Mouse (Mus musculus) limb, embryonic 12.5 days (tissue): ENCODE measurements around the gene Nup133. TPM values are rescaled to one million over a fixed set of nuclear protein-coding genes. Genes with fewer than 3 reads are reported as not detected.

Experiments
- ATAC-seq: fragments of 200-750 bp; cut with Nextera tagmentation; 2 replicates; pipeline ENCODE4 v1.8.0; 2017; ENCODE audit warnings: low read depth, moderate TSS enrichment; ENCODE audit not compliant: insufficient number of reproducible peaks, insufficient read depth, low FRiP score, low TSS enrichment
- H3K27ac ChIP-seq: fragments of 300-500 bp; sonication (generic); 2 replicates; pipeline ENCODE4 v1.5.1; 2016; ENCODE audit warnings: mild to moderate bottlenecking, moderate library complexity
- H3K27me3 ChIP-seq: fragments of 300-500 bp; sonication (generic); 2 replicates; pipeline ENCODE4 v1.6.1; 2016; ENCODE audit warnings: mild to moderate bottlenecking, moderate library complexity
- H3K36me3 ChIP-seq: fragments of 300-500 bp; sonication (generic); 2 replicates; pipeline ENCODE4 v1.6.1; 2016; ENCODE audit warnings: mild to moderate bottlenecking, moderate library complexity
- H3K4me1 ChIP-seq: fragments of 300-500 bp; sonication (generic); replicated peaks from 2 replicates; pipeline ENCODE4 v1.6.1; 2016
- H3K4me2 ChIP-seq: fragments of 300-500 bp; sonication (generic); 2 replicates; pipeline ENCODE4 v1.6.1; 2016; ENCODE audit warnings: mild to moderate bottlenecking, moderate library complexity
- H3K4me3 ChIP-seq: fragments of 300-500 bp; sonication (generic); replicated peaks from 2 replicates; pipeline ENCODE4 v1.5.1; 2016; ENCODE audit warnings: mild to moderate bottlenecking
- H3K9ac ChIP-seq: fragments of 300-500 bp; sonication (generic); replicated peaks from 2 replicates; pipeline ENCODE4 v1.6.1; 2016; ENCODE audit warnings: mild to moderate bottlenecking, moderate library complexity
- H3K9me3 ChIP-seq: fragments of 300-500 bp; sonication (generic); 2 replicates; pipeline ENCODE4 v1.6.1; 2016; ENCODE audit warnings: mild to moderate bottlenecking, moderate library complexity
- WGBS: fragments of 180-500 bp; shearing (Covaris S2); methylation state at CpG from one replicate; pipeline ENCODE4 v1.1.7; 2016; 5-methylcytosine and 5-hydroxymethylcytosine counted together
- polyA plus RNA-seq: library from polyadenylated mRNA; unstranded; fragments of >200 nt; fragmentation: Nextera tagmentation; extraction: Ambion mirVana; gene quantifications from 2 replicates; pipeline ENCODE4 v1.2.1, GENCODE M21; 2016

The Nup133 gene
- polyA plus RNA-seq, 1 experiment from 2014 or later, result 56.4 TPM

- H3K27ac ChIP-seq, result no peak overlapping the region
- no peak for ATAC-seq
- WGBS, result 87% methylated on average over 4 of the region's 4 CpGs
- H3K9me3 ChIP-seq, result no peaks in the 10 kb centered on the region
- H3K4me1 ChIP-seq, result peaks cover 18% of the 10 kb centered on the region
- H3K4me2 ChIP-seq, result no peak overlapping the region
- H3K9ac ChIP-seq, result no peak overlapping the region
- no peak overlapping the region for H3K4me3 ChIP-seq
- H3K27me3 ChIP-seq, result peaks cover 60% of the 10 kb centered on the region
- no peaks in the 10 kb centered on the region for H3K36me3 ChIP-seq
Observed at GRCm38 (mm10) chr8:123887163-123887562, 61.9 kb downstream of the Nup133 start.

- no peak overlapping the region for H3K9ac ChIP-seq
Observed at GRCm38 (mm10) chr8:123884721-123885565, 64.1 kb downstream of the Nup133 start.

DNA sequence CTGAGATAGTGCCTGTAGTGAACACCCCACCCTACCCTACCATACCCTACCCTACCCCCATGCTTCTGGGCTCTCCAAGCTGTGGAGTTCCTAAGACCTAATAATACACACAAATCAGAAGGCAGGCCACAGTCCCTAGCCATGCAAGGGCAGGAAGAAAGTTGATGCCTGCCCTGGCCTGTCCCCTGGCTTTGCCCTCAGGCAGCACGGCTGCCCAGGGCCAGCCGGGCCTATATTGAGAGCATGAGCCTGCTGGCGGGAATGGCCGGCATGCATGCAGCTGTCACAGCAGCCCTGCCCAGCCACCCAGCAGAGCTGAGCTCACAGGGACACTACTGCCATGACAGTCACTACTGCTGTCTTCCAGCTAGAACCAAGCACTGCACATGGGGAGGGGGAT lies 66.0 kb downstream of the Nup133 start:
- Histone ChIP-seq H3K4me1 (0 out of 2 replicates have a peak, but pooled peaks cover 11% of the 10 kb centered on the region), H3K27me3 (peaks cover 38% of the 10 kb centered on the region), H3K4me2 (no peak overlapping the region), H3K27ac (no peak overlapping the region), H3K36me3 (no peaks in the 10 kb centered on the region), H3K4me3 (no peak overlapping the region), H3K9me3 (no peaks in the 10 kb centered on the region), H3K9ac (no peak overlapping the region)
- WGBS, result 77% methylated on average over 4 of the region's 4 CpGs
- no peak for ATAC-seq

More at GRCm38 (mm10) chr8:123884721-123885565, 64.1 kb downstream of the Nup133 start:
- Histone ChIP-seq H3K4me1 (0 out of 2 replicates have a peak, but pooled peaks cover 11% of the 10 kb centered on the region), H3K9me3 (no peaks in the 10 kb centered on the region), H3K4me2 (peak overlapping the region; percentile 19), H3K27me3 (peaks cover 38% of the 10 kb centered on the region), H3K27ac (no peak overlapping the region), H3K4me3 (no peak overlapping the region), H3K36me3 (no peaks in the 10 kb centered on the region)
- no peak for ATAC-seq
- 3% methylated on average over 13 of the region's 14 CpGs for WGBS

DNA sequence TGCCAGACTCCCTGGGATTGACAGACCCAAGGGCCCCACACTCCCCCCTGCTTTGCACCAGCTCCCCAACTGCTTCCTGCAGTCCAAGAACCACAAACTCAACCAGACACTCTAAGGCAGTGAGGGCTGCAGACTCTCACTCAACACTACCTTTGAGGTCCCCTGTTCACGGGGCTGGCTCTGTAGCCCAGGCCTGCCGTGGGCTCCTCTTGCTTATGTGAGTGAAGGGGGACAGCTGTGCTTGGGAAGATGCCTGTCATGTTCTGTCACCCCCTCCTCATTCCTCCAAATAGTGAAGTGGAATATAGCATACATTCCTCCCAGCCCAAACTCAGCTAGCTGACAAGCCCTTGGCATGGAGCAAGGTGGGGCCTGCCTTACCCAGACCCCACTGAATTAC lies 66.7 kb downstream of the Nup133 start:
- no peak overlapping the region for H3K27ac ChIP-seq
- H3K4me2 ChIP-seq, result no peak overlapping the region
- no peaks in the 10 kb centered on the region for H3K9me3 ChIP-seq
- ATAC-seq, result no peak
- no peaks in the 10 kb centered on the region for H3K36me3 ChIP-seq
- H3K27me3 ChIP-seq, result peaks cover 38% of the 10 kb centered on the region
- no peak overlapping the region for H3K9ac ChIP-seq
- H3K4me3 ChIP-seq, result no peak overlapping the region
- 79% methylated on average over 2 of the region's 2 CpGs for WGBS
- H3K4me1 ChIP-seq, result 0 out of 2 replicates have a peak, but pooled peaks cover 11% of the 10 kb centered on the region

DNA sequence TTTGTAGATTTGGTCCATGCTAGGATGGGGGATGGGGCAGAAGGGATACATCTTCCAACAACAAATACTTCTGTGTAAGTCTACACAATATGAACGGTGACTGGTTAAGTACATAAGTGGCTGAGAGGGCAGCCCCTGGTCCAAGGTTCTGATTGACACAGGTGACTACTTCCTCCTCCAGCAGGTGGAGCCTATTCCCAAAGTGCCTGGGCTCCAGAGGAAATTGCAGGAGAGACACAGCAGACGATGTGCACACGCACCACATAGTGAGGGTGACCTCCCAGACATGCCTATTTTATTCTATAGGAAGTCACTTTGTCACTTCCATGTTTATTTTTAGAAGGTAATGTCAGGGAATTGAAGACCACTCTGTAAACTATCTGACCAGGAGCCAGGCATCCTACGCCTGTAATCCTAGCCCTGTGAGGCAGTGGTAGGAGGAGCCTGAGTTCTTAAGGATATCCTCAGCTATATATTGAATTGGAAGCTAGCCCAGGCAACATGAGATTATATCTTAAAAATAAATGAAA lies 68.2 kb downstream of the Nup133 start:
- no peak for ATAC-seq
- Histone ChIP-seq H3K9ac (no peak overlapping the region), H3K4me1 (0 out of 2 replicates have a peak, but pooled peaks cover 11% of the 10 kb centered on the region), H3K27ac (no peak overlapping the region), H3K9me3 (no peaks in the 10 kb centered on the region), H3K4me2 (no peak overlapping the region), H3K4me3 (no peak overlapping the region), H3K27me3 (peaks cover 28% of the 10 kb centered on the region), H3K36me3 (no peaks in the 10 kb centered on the region)
- WGBS, result 47% methylated on average over 4 of the region's 4 CpGs

DNA sequence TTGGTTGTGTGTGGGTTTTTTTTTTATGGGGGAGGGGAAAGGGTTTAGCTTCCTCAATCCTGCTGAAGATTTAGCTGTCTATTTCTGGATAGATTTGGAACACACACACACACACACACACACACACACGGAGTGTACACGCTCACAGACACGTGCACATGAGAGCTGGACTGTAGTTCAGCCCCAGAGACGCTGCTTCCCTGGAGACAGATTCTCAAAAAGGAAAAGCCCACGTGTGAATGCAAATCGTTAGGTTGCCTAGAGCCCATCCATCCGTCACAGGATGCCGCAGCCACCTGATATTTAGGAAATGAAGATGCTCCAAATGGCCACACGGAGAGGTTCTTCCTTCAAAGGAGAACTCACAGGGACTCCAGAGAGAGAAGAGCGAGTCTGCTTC lies 68.8 kb downstream of the Nup133 start:
- Histone ChIP-seq H3K4me1 (0 out of 2 replicates have a peak, but pooled peaks cover 9% of the 10 kb centered on the region), H3K27me3 (peaks cover 23% of the 10 kb centered on the region), H3K36me3 (no peaks in the 10 kb centered on the region), H3K4me2 (no peak overlapping the region), H3K9me3 (no peaks in the 10 kb centered on the region), H3K9ac (no peak overlapping the region), H3K27ac (no peak overlapping the region), H3K4me3 (no peak overlapping the region)
- ATAC-seq, result no peak
- WGBS, result 62% methylated on average over 10 of the region's 10 CpGs

DNA sequence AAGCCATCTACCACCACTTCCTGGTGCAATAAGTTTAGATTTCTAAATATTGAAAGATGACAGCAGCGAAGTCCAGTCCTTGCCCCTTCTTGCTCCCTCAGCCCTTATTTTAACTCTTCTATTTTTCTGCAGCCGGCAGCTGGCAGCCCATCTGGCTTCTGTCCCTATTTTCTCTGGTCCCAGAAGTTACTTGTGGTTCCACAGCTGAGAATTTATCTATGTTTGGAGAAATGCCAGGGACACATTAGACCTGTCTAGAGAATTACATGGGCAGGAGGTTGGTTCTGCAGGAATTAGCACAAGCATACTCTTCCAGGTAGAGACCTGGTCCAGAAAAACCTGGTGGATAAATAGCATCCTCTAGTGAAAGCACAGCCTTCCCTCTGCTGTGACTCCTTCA lies 71.2 kb downstream of the Nup133 start:
- no peak overlapping the region for H3K4me2 ChIP-seq
- no peaks in the 10 kb centered on the region for H3K27me3 ChIP-seq
- no peaks in the 10 kb centered on the region for H3K4me1 ChIP-seq
- no peak overlapping the region for H3K9ac ChIP-seq
- no peaks in the 10 kb centered on the region for H3K36me3 ChIP-seq
- no peak overlapping the region for H3K4me3 ChIP-seq
- no peak overlapping the region for H3K27ac ChIP-seq
- ATAC-seq, result no peak
- 70% methylated on average over 2 of the region's 2 CpGs for WGBS
- no peaks in the 10 kb centered on the region for H3K9me3 ChIP-seq

- WGBS, result 86% methylated on average over 11 of the region's 11 CpGs
- no peaks in the 10 kb centered on the region for H3K4me1 ChIP-seq
- H3K9me3 ChIP-seq, result no peaks in the 10 kb centered on the region
- no peak overlapping the region for H3K4me2 ChIP-seq
- H3K9ac ChIP-seq, result no peak overlapping the region
- no peak overlapping the region for H3K4me3 ChIP-seq
- H3K36me3 ChIP-seq, result no peaks in the 10 kb centered on the region
- no peak overlapping the region for H3K27ac ChIP-seq
- no peak for ATAC-seq
- no peaks in the 10 kb centered on the region for H3K27me3 ChIP-seq
Observed at GRCm38 (mm10) chr8:123874324-123874723, 74.7 kb downstream of the Nup133 start.

- WGBS, result 77% methylated on average over 6 of the region's 6 CpGs
- Histone ChIP-seq H3K36me3 (no peaks in the 10 kb centered on the region), H3K4me1 (no peaks in the 10 kb centered on the region), H3K4me3 (no peak overlapping the region), H3K27ac (no peak overlapping the region), H3K9me3 (no peaks in the 10 kb centered on the region), H3K9ac (no peak overlapping the region), H3K27me3 (no peaks in the 10 kb centered on the region), H3K4me2 (no peak overlapping the region)
- no peak for ATAC-seq
Observed at GRCm38 (mm10) chr8:123873364-123873763, 75.7 kb downstream of the Nup133 start.

DNA sequence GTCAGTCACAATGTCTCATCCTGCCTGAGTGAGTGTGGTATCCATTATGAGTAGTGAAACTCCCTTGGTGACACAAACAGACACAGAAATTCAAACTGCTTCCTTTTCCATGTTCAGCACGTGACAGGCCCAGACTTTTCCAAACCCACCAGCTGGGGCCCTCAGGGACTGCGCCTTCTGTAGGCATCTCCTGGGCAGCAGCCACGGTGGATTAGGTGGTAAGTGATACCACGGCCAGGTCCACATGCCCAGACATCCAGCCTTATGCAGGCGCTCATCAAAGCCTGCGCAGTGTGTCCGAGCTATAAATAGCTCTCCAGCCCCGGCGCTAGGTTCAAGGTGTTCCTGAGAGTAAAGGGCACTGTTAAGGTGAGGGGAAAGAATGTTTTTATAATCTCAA lies 77.0 kb downstream of the Nup133 start:
- Histone ChIP-seq H3K9me3 (no peaks in the 10 kb centered on the region), H3K27ac (no peak overlapping the region), H3K4me2 (no peak overlapping the region), H3K27me3 (no peaks in the 10 kb centered on the region), H3K4me1 (no peaks in the 10 kb centered on the region), H3K9ac (no peak overlapping the region), H3K4me3 (no peak overlapping the region), H3K36me3 (no peaks in the 10 kb centered on the region)
- ATAC-seq, result no peak
- 64% methylated on average over 9 of the region's 9 CpGs for WGBS

DNA sequence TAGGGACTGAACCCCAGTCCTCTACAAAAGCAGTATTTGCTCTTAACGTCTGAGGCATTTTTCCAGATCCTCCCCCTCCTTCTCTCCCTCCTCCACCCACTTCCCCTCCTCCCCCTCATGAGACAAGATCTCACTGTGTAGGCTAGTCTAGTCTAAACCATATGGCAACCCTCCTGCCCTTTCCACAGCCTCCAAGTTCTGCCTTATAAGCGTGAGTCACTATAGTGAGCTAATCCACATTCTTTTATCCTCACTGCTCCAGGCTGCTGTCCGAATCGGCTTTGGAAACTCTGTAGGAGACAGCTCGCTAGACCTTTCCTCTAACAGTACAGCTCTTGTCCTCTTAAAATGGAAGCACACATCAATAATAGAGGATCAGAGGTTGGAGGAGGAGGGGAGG lies 82.1 kb downstream of the Nup133 start:
- no peaks in the 10 kb centered on the region for H3K36me3 ChIP-seq
- H3K27me3 ChIP-seq, result peaks cover 34% of the 10 kb centered on the region
- H3K4me1 ChIP-seq, result no peaks in the 10 kb centered on the region
- no peak for ATAC-seq
- WGBS, result 50% methylated on average over 5 of the region's 5 CpGs
- no peak overlapping the region for H3K4me2 ChIP-seq
- no peak overlapping the region for H3K9ac ChIP-seq
- H3K9me3 ChIP-seq, result no peaks in the 10 kb centered on the region
- H3K27ac ChIP-seq, result no peak overlapping the region
- no peak overlapping the region for H3K4me3 ChIP-seq
